Mouse (Mus musculus) 3134 (cell line): Measurements from ENCODE around the gene Top2b.

Experiments used
- DNase-seq: peaks from one replicate; pipeline ENCODE4 v3.0.0-alpha.2; 2011; ENCODE audit warnings: low spot score; ENCODE audit not compliant: insufficient read length; ENCODE audit errors: extremely low read depth

The Top2b gene

GRCm38 (mm10) chr14:16364878-16365337 is at the start of gene Top2b:
Top2b (plus strand) TSS chr14:16365179.
- DNase-seq: peak; percentile 94

GRCm38 (mm10) chr14:16316715-16317114 is 48.3 kb upstream of the Top2b start:
- DNase-seq: no peak

GRCm38 (mm10) chr14:16319818-16320217 is 45.2 kb upstream of the Top2b start:
- no peak for DNase-seq

GRCm38 (mm10) chr14:16324394-16324793 is 40.6 kb upstream of the Top2b start:
- no peak for DNase-seq

GRCm38 (mm10) chr14:16325208-16325607 is 39.8 kb upstream of the Top2b start:
- DNase-seq: no peak

GRCm38 (mm10) chr14:16328531-16328930 is 36.4 kb upstream of the Top2b start:
- peak; percentile 74 for DNase-seq

GRCm38 (mm10) chr14:16328959-16329480 is 36.0 kb upstream of the Top2b start:
- no peak for DNase-seq

GRCm38 (mm10) chr14:16329756-16330155 is 35.2 kb upstream of the Top2b start:
- DNase-seq: no peak

- DNase-seq: no peak
Observed at GRCm38 (mm10) chr14:16334260-16334659, 30.7 kb upstream of the Top2b start.

- no peak for DNase-seq
Observed at GRCm38 (mm10) chr14:16335835-16336417, 29.1 kb upstream of the Top2b start.

GRCm38 (mm10) chr14:16347505-16347904 is 17.5 kb upstream of the Top2b start:
- DNase-seq: no peak

- no peak for DNase-seq
Observed at GRCm38 (mm10) chr14:16359704-16360103, 5.3 kb upstream of the Top2b start.

- DNase-seq: no peak
Observed at GRCm38 (mm10) chr14:16364161-16364831, 683 bp upstream of the Top2b start.

- DNase-seq: peak; percentile 80
Observed at GRCm38 (mm10) chr14:16365362-16366173, 589 bp downstream of the Top2b start.

- DNase-seq: no peak
Observed at GRCm38 (mm10) chr14:16366174-16366889, 1.4 kb downstream of the Top2b start.

GRCm38 (mm10) chr14:16366986-16367385 is 2.0 kb downstream of the Top2b start:
- peak; percentile 4 for DNase-seq

GRCm38 (mm10) chr14:16372761-16373160 is 7.8 kb downstream of the Top2b start:
- DNase-seq: no peak

- no peak for DNase-seq
Observed at GRCm38 (mm10) chr14:16373190-16373589, 8.2 kb downstream of the Top2b start.

- peak; percentile 26 for DNase-seq
Observed at GRCm38 (mm10) chr14:16379917-16380570, 15.1 kb downstream of the Top2b start.

GRCm38 (mm10) chr14:16384783-16385182 is 19.8 kb downstream of the Top2b start:
- no peak for DNase-seq
